Mouse (Mus musculus) liver, postnatal 0 days (tissue): ENCODE results near the gene Tnrc18.

Experiments
- CTCF ChIP-seq: sonication (generic); IDR thresholded peaks from 2 replicates; pipeline ENCODE4 v1.5.1; 2016; ENCODE audit warnings: antibody characterized with exemption, low read depth
- EP300 ChIP-seq: IDR thresholded peaks from 2 replicates; pipeline ENCODE4 v1.6.1; 2016; ENCODE audit warnings: antibody characterized with exemption, low read depth, mild to moderate bottlenecking

DNA sequence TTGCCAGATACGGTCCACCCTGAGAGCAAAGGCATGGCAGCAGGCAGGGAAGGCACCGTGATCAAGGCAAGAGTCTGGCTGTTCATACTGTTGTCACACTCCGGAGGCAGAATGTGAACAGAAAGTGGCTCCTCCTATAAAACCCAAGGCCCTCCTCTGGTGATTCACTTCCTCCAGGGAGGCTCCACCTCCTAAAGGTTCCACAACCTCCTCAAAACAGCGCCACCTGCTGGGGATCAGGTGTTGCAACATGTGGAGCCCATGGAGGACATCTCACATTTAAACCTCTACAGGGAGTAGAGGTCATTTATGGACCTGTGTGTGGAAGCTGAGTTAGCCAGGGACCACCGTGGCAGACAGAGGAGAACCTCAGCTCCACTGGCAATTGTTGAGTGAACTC, 105.1 kb downstream of the Tnrc18 start:
- TF ChIP-seq CTCF (peak; percentile 38), EP300 (no peak)
